Mouse (Mus musculus) E14TG2a.4 (cell line): ENCODE results near the gene Manba.
"Not testable (repeated sequence)": the region's sequence is repeated elsewhere in the genome, so short reads cannot be mapped to it uniquely, and the experiment has no call there.

Experiments used
- CTCF ChIP-seq: conservative IDR thresholded peaks from 2 replicates; pipeline ENCODE4 v1.5.1; 2014; ENCODE audit warnings: low read length
- NANOG ChIP-seq: IDR thresholded peaks from 2 replicates; pipeline ENCODE4 v1.6.1; 2014; ENCODE audit warnings: borderline replicate concordance, low read length, mixed read lengths
- POU5F1 ChIP-seq: IDR thresholded peaks from 2 replicates; pipeline ENCODE4 v1.6.1; 2014; ENCODE audit warnings: low read length, borderline replicate concordance

DNA sequence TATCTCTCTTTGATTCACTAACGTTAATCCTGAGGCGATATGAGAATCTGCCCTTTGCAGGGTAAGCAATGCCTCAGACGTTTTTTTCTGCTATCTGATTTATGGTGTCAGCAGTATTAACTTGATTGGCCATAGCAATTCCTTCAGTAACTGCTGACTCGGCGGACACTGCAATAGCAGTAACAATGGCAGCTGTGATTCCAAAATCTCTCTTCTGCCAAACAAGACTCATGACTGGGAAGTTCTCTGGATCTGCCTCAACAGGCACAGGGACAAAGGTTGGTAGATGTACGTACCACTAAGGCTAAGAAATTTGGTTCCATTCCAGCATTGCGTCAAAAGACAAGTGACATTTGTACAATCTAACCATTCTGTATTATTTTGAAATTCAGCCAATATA is 7.9 kb downstream of the Manba start:
- not testable (repeated sequence) for TF ChIP-seq CTCF, NANOG, POU5F1
